Mouse (Mus musculus) heart, postnatal 25 days (tissue): ENCODE measurements around the gene Psmb11. TPM values are rescaled to one million over a fixed set of nuclear protein-coding genes. Genes with fewer than 3 reads are reported as not detected.

Source experiments
- DNase-seq: peaks from one replicate; pipeline ENCODE4 v3.0.0; 2022; ENCODE audit warnings: low spot score
- intact Hi-C: fragments of 180-260 bp; cut with DNase I; formaldehyde crosslinking; loops from one replicate; pipeline ENCODE4 v1.15.1; 2025
- microRNA-seq: library from miRNA; unstranded; fragments of <30 nt; microRNA quantifications from one replicate; pipeline ENCODE4 v1.2.0, GENCODE M21; 2022
- total RNA-seq, 2 experiments: library from RNA; stranded (reverse); gene quantifications; 2 replicates each; pipeline ENCODE4 v1.2.3; 2021

Gene Psmb11
- total RNA-seq, 2 experiments from 2014 or later, result not detected

DNA sequence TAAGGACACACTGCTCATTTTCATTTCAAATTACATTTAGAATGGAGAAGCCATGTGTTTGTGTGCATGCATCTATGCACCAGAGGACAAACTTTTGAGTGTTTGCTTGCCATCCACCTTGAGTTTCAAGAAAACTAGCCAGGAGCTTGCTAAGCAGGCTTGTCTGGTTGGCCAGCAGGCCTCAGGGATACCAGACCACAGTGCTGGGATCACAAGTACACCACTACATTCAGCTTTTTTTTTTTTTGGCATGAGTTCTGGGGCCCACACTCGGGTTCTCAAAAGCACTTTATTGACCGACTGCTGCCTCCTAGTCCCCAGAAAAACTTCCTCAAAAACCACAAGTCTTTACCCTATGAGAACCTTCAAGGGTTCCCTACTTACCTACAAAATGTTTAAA is 53.1 kb downstream of the Psmb11 start:
- intact Hi-C loops, result no loop called here

DNA sequence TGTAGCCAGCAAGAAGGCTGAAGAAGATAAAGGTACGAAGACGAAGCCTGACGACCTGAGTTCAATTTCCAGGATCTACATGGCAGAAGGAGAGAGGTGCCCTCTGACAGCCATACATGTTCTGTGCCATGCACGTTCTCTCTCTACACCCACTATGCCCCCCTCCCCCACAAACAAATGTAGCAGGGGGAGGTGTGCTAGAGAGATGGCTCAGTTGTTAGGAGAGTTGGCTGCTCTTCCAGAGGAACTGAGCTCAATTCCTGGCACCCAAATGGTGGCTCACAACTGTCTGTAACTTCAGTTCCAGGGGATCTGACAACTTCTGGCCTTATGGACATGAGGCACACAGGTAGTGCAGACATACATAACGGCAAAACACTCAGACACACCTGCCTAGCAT is 55.1 kb downstream of the Psmb11 start:
- no peak for DNase-seq
- intact Hi-C loops, result no loop called here

More for the DNA sequence above, 53.1 kb downstream of the Psmb11 start:
- DNase-seq, result no peak

- no peak for DNase-seq
- intact Hi-C loops, result no loop called here
Measured at GRCm38 (mm10) chr14:54678657-54679304, 57.5 kb downstream of the Psmb11 start.

Small RNAs within 50 kb of the gene (microRNA-seq; reads per million reads assigned to microRNA genes)
- not detected for gene Mir686
- gene Mir6948, result not detected

Other genes with a start within 250 kb of the Psmb11 start
- 1 to 10 TPM; 7.7 to 7.9 TPM for gene Slc7a7, start 203.7 kb upstream of the Psmb11 start, total RNA-seq
- gene Mrpl52, start 194.5 kb upstream of the Psmb11 start, total RNA-seq, result 100 to 1,000 TPM; 114 to 121 TPM
- 10 to 100 TPM; 16.5 to 23.6 TPM for gene Mmp14, start 189.8 kb upstream of the Psmb11 start, total RNA-seq
- gene Lrp10, start 157.3 kb upstream of the Psmb11 start, total RNA-seq, result 10 to 100 TPM; 53.9 to 59.8 TPM
- gene Rem2, start 145.3 kb upstream of the Psmb11 start, total RNA-seq, result not detected
- gene Prmt5, start 103.9 kb upstream of the Psmb11 start, total RNA-seq, result 10 to 100 TPM; 30.3 to 31.7 TPM
- 1 to 10 TPM; 3.2 to 3.6 TPM for gene Haus4, start 66.8 kb upstream of the Psmb11 start, total RNA-seq
- 1 to 10 TPM; 6.0 to 6.5 TPM for gene Ajuba, start 43.9 kb upstream of the Psmb11 start, total RNA-seq
- 1 to 10 TPM; 3.7 to 4.0 TPM for gene 4931414P19Rik, start 15.4 kb upstream of the Psmb11 start, total RNA-seq
- gene Psmb5, start 3.4 kb upstream of the Psmb11 start, total RNA-seq, result 100 to 1,000 TPM; 195 to 201 TPM
- not detected for gene Gm17606, start 19.5 kb downstream of the Psmb11 start, total RNA-seq
- gene Cdh24, start 19.9 kb downstream of the Psmb11 start, total RNA-seq, result under 1 TPM; 0.31 to 0.39 TPM
- 10 to 100 TPM; 15.5 to 16.0 TPM for gene 1700123O20Rik, start 64.8 kb downstream of the Psmb11 start, total RNA-seq
- gene Acin1, start 65.5 kb downstream of the Psmb11 start, total RNA-seq, result 10 to 100 TPM; 78.7 to 80.9 TPM
- not detected for gene Gm29776, start 77.4 kb downstream of the Psmb11 start, total RNA-seq
- gene Cebpe, start 90.7 kb downstream of the Psmb11 start, total RNA-seq, result not detected
- gene Slc7a8, start 160.5 kb downstream of the Psmb11 start, total RNA-seq, result 1 to 10 TPM; 2.4 to 2.8 TPM
- not detected for gene Rnf212b, start 192.7 kb downstream of the Psmb11 start, total RNA-seq
- gene Homez, start 249.5 kb downstream of the Psmb11 start, total RNA-seq, result 1 to 10 TPM; 4.7 to 7.3 TPM